Mouse (Mus musculus): ENCODE measurements at regions not wholly inside any gene's neighbourhood (a gene's known extent, or its start where the extent isn't known, plus 50 kb on each side); places are given as distances from the start of the nearest gene placed in this dataset.

GRCm38 (mm10) chr3:140792943-140793342 is 419.2 kb downstream of the Pdha2 start:
- H3K4me3 ChIP-seq (ENCODE audit: insufficient read depth in 1 of 2, low read depth in 2 of 2, low read length in 2 of 2), result no peak overlapping the region
- H3K9ac ChIP-seq (replicated peaks), result no peak overlapping the region
- H3K36me3 ChIP-seq (replicated peaks; ENCODE audit: control insufficient read depth, insufficient read depth, low read depth), result no peaks in the 10 kb centered on the region
- DNase-seq (ENCODE audit: low read depth in 3 of 3, low spot score in 3 of 3) (no peak), ATAC-seq (ENCODE audit: insufficient read depth) (no peak)
- TF ChIP-seq EP300 (IDR thresholded peaks at IDR 0.05; ENCODE audit: low read depth) (no peak), CTCF (IDR thresholded peaks at IDR 0.05; ENCODE audit: low read depth) (no peak)
- H3K27ac ChIP-seq, result no peak overlapping the region
- H3K4me1 ChIP-seq (replicated peaks; ENCODE audit: control insufficient read depth in 2 of 2, insufficient read depth in 2 of 2, low read length in 1 of 2), result no peaks in the 10 kb centered on the region
- H3K4me2 ChIP-seq (ENCODE audit: low read depth), result no peak overlapping the region
- H3K27me3 ChIP-seq (ENCODE audit: control insufficient read depth, insufficient read depth, low read length), result no peaks in the 10 kb centered on the region
- H3K9me3 ChIP-seq (ENCODE audit: control insufficient read depth, low read length), result no peaks in the 10 kb centered on the region
- 49% methylated on average over 2 of the region's 2 CpGs for WGBS (ENCODE audit: insufficient replicate concordance)

- WGBS (ENCODE audit: insufficient replicate concordance), result 60% methylated on average over 3 of the region's 3 CpGs
- no peaks in the 10 kb centered on the region for H3K9me3 ChIP-seq (ENCODE audit: control insufficient read depth, low read length)
- no peak for TF ChIP-seq EP300 (IDR thresholded peaks at IDR 0.05; ENCODE audit: low read depth)
- TF ChIP-seq CTCF (IDR thresholded peaks at IDR 0.05; ENCODE audit: low read depth), result no peak
- H3K4me1 ChIP-seq (replicated peaks; ENCODE audit: control insufficient read depth in 2 of 2, insufficient read depth in 2 of 2, low read length in 1 of 2), result no peaks in the 10 kb centered on the region
- no peaks in the 10 kb centered on the region for H3K36me3 ChIP-seq (replicated peaks; ENCODE audit: control insufficient read depth, insufficient read depth, low read depth)
- H3K4me3 ChIP-seq (ENCODE audit: insufficient read depth in 1 of 2, low read depth in 2 of 2, low read length in 2 of 2), result no peak overlapping the region
- ATAC-seq (ENCODE audit: insufficient read depth), result no peak
- H3K27me3 ChIP-seq (ENCODE audit: control insufficient read depth, insufficient read depth, low read length), result no peaks in the 10 kb centered on the region
- DNase-seq (ENCODE audit: low read depth in 3 of 3, low spot score in 3 of 3), result no peak
- H3K4me2 ChIP-seq (ENCODE audit: low read depth), result no peak overlapping the region
- H3K27ac ChIP-seq, result no peak overlapping the region
- no peak overlapping the region for H3K9ac ChIP-seq (replicated peaks)
These were observed 426.5 kb downstream of the Pdha2 start for GRCm38 (mm10) chr3:140785700-140786099.

GRCm38 (mm10) chr3:140760051-140760450 is 452.1 kb downstream of the Pdha2 start:
- TF ChIP-seq CTCF (IDR thresholded peaks at IDR 0.05; ENCODE audit: low read depth) (no peak), EP300 (IDR thresholded peaks at IDR 0.05; ENCODE audit: low read depth) (no peak)
- no peak overlapping the region for H3K9ac ChIP-seq (replicated peaks)
- H3K9me3 ChIP-seq (ENCODE audit: control insufficient read depth, low read length), result no peaks in the 10 kb centered on the region
- no peaks in the 10 kb centered on the region for H3K27me3 ChIP-seq (ENCODE audit: control insufficient read depth, insufficient read depth, low read length)
- no peaks in the 10 kb centered on the region for H3K36me3 ChIP-seq (replicated peaks; ENCODE audit: control insufficient read depth, insufficient read depth, low read depth)
- no peak overlapping the region for H3K4me2 ChIP-seq (ENCODE audit: low read depth)
- ATAC-seq (ENCODE audit: insufficient read depth), result no peak
- no peak overlapping the region for H3K27ac ChIP-seq
- 72% methylated on average over 4 of the region's 4 CpGs for WGBS (ENCODE audit: insufficient replicate concordance)
- H3K4me1 ChIP-seq (replicated peaks; ENCODE audit: control insufficient read depth in 2 of 2, insufficient read depth in 2 of 2, low read length in 1 of 2), result no peaks in the 10 kb centered on the region
- H3K4me3 ChIP-seq (ENCODE audit: insufficient read depth in 1 of 2, low read depth in 2 of 2, low read length in 2 of 2), result no peak overlapping the region
- no peak for DNase-seq (ENCODE audit: low read depth in 3 of 3, low spot score in 3 of 3)

GRCm38 (mm10) chr3:140744501-140744900 is 467.7 kb downstream of the Pdha2 start:
- TF ChIP-seq EP300 (IDR thresholded peaks at IDR 0.05; ENCODE audit: low read depth) (no peak), CTCF (IDR thresholded peaks at IDR 0.05; ENCODE audit: low read depth) (no peak)
- WGBS (ENCODE audit: insufficient replicate concordance), result 62% methylated on average over 2 of the region's 2 CpGs
- H3K4me2 ChIP-seq (ENCODE audit: low read depth), result no peak overlapping the region
- H3K4me3 ChIP-seq (ENCODE audit: insufficient read depth in 1 of 2, low read depth in 2 of 2, low read length in 2 of 2), result no peak overlapping the region
- H3K27me3 ChIP-seq (ENCODE audit: control insufficient read depth, insufficient read depth, low read length), result no peaks in the 10 kb centered on the region
- no peaks in the 10 kb centered on the region for H3K9me3 ChIP-seq (ENCODE audit: control insufficient read depth, low read length)
- DNase-seq (ENCODE audit: low read depth in 3 of 3, low spot score in 3 of 3) (no peak), ATAC-seq (ENCODE audit: insufficient read depth) (no peak)
- no peaks in the 10 kb centered on the region for H3K4me1 ChIP-seq (replicated peaks; ENCODE audit: control insufficient read depth in 2 of 2, insufficient read depth in 2 of 2, low read length in 1 of 2)
- no peak overlapping the region for H3K9ac ChIP-seq (replicated peaks)
- no peak overlapping the region for H3K27ac ChIP-seq
- no peaks in the 10 kb centered on the region for H3K36me3 ChIP-seq (replicated peaks; ENCODE audit: control insufficient read depth, insufficient read depth, low read depth)

GRCm38 (mm10) chr3:140740430-140740829 is 471.7 kb downstream of the Pdha2 start:
- WGBS (ENCODE audit: insufficient replicate concordance), result 36% methylated on average over 1 of the region's 1 CpGs

More at GRCm38 (mm10) chr3:140740430-140740829, 471.7 kb downstream of the Pdha2 start:
- Histone ChIP-seq H3K36me3 (replicated peaks; ENCODE audit: control insufficient read depth, insufficient read depth, low read depth) (no peaks in the 10 kb centered on the region), H3K9ac (replicated peaks) (no peak overlapping the region), H3K4me3 (ENCODE audit: insufficient read depth in 1 of 2, low read depth in 2 of 2, low read length in 2 of 2) (no peak overlapping the region), H3K27me3 (ENCODE audit: control insufficient read depth, insufficient read depth, low read length) (no peaks in the 10 kb centered on the region), H3K27ac (no peak overlapping the region), H3K4me1 (replicated peaks; ENCODE audit: control insufficient read depth in 2 of 2, insufficient read depth in 2 of 2, low read length in 1 of 2) (no peaks in the 10 kb centered on the region), H3K9me3 (ENCODE audit: control insufficient read depth, low read length) (no peaks in the 10 kb centered on the region), H3K4me2 (ENCODE audit: low read depth) (no peak overlapping the region)
- ATAC-seq (ENCODE audit: insufficient read depth) (no peak), DNase-seq (ENCODE audit: low read depth in 3 of 3, low spot score in 3 of 3) (no peak)
- no peak for TF ChIP-seq EP300 (IDR thresholded peaks at IDR 0.05; ENCODE audit: low read depth)
- no peak for TF ChIP-seq CTCF (IDR thresholded peaks at IDR 0.05; ENCODE audit: low read depth)
